Mouse (Mus musculus) MEL (cell line): ENCODE data around the gene Slc2a3.

Source experiments
- CTCF ChIP-seq, 3 experiments: IDR thresholded peaks in 2 of 3; conservative IDR thresholded peaks in 1 of 3; 2 replicates each; pipeline ENCODE4 v1.5.1; 2011 to 2012; ENCODE audit warnings: low read length in 3 of 3, low read depth in 2 of 3, mild to moderate bottlenecking in 2 of 3, improper control_type of control experiment in 1 of 3, inconsistent platforms in 1 of 3, mixed read lengths in 1 of 3, moderate library complexity in 1 of 3; ENCODE audit not compliant: control insufficient read depth in 1 of 3, insufficient read depth in 1 of 3, poor library complexity in 1 of 3, severe bottlenecking in 1 of 3
- EP300 ChIP-seq, 2 experiments: IDR thresholded peaks; 2 replicates each; pipeline ENCODE4 v1.6.1; 2011; ENCODE audit warnings: improper control_type of control experiment in 2 of 2, low read length in 2 of 2, low read depth in 1 of 2, mild to moderate bottlenecking in 1 of 2
- GATA1 ChIP-seq: IDR thresholded peaks from 2 replicates; pipeline ENCODE4 v1.6.1; 2011; ENCODE audit warnings: low read depth, low read length, improper control_type of control experiment
- MXI1 ChIP-seq: IDR thresholded peaks from 2 replicates; pipeline ENCODE4 v1.6.1; 2011; ENCODE audit warnings: mild to moderate bottlenecking, low read depth, low read length, improper control_type of control experiment
- TCF12 ChIP-seq: IDR thresholded peaks from 2 replicates; pipeline ENCODE4 v1.6.1; 2014; ENCODE audit warnings: low read depth, mild to moderate bottlenecking, inconsistent platforms, low read length, improper control_type of control experiment, moderate library complexity
- ZMIZ1 ChIP-seq: IDR thresholded peaks from 2 replicates; pipeline ENCODE4 v1.6.1; 2012; ENCODE audit warnings: low read depth, mild to moderate bottlenecking, inconsistent platforms, low read length, improper control_type of control experiment, moderate library complexity

DNA sequence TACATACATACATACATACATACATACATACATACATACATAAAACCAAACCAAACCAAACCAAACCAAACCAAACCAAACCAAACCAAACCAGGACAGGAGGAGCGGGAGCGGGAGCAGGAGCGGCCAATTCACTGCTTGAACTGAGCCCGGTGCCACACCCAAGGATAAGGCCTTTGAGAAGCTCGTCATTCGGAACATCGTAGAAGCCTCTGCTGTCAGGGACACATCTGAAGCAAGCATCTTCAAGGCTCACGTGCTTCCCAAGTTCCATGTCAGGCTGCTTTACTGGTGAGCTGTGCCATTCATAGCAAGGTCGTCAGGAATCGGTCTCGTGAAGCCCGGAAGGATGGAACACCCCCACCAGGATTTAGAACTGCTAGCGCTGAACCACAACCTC lies 114.7 kb downstream of the Slc2a3 start:
- TF ChIP-seq CTCF (IDR thresholded peaks at IDR 0.05 in 2 of 3, conservative IDR thresholded peaks at IDR 0.05 in 1 of 3; ENCODE audit: control insufficient read depth in 1 of 3, insufficient read depth in 1 of 3, low read depth in 2 of 3, low read length in 3 of 3, poor library complexity in 1 of 3, severe bottlenecking in 1 of 3): no peak
- no peak for TF ChIP-seq GATA1
- TF ChIP-seq MXI1: no peak
- TF ChIP-seq TCF12: no peak
- TF ChIP-seq EP300 (IDR thresholded peaks at IDR 0.05; ENCODE audit: low read depth in 1 of 2, low read length in 2 of 2): no peak
- TF ChIP-seq ZMIZ1: no peak
